ENCODE assay signal across 10 mouse cellular contexts in genomic region chr12:73409481-73410085, GRCm38 (mm10).
DNase-seq lines count a peak whose midpoint lies in the region; ATAC-seq and TF ChIP-seq lines count a peak whose summit lies in the region.
"Had no signal": no experiment of that assay in that cellular context is flagged by ENCODE, and none has a peak within 500 bp of the region (broad histone marks: within the 10 kb centered on the region; RNA-seq: fewer than 3 reads in every experiment).

No protein-coding gene starts in this region.

- no peak for TF ChIP-seq CTCF in left cerebral cortex, adult 2 months (IDR thresholded peaks at IDR 0.05)

- no peak overlapping the region for H3K27ac ChIP-seq in heart, embryonic 12.5 days (ENCODE audit: poor library complexity, severe bottlenecking)
- no peak overlapping the region for H3K27ac ChIP-seq in left cerebral cortex, adult 2 months
- H3K27ac ChIP-seq: embryonic facial prominence, embryonic 13.5 days had no signal

- H3K4me1 ChIP-seq in heart, embryonic 12.5 days (replicated peaks), result peaks cover 8% of the 10 kb centered on the region

- no peaks in the 10 kb centered on the region for H3K36me3 ChIP-seq in heart, embryonic 12.5 days
- H3K36me3 ChIP-seq: embryonic facial prominence, embryonic 13.5 days had no signal

- H3K9me3 ChIP-seq in heart, embryonic 12.5 days (replicated peaks), result no peaks in the 10 kb centered on the region
- H3K9me3 ChIP-seq: embryonic facial prominence, embryonic 13.5 days had no signal

- ATAC-seq in heart, embryonic 12.5 days (ENCODE audit: insufficient number of reproducible peaks, low FRiP score), result no peak

- peak; percentile 78 to 85 for DNase-seq in heart, adult 18-20 months
- DNase-seq in 3T3-L1 (ENCODE audit: low read depth, low spot score), result peak; percentile 69
- DNase-seq in adrenal gland, postnatal 14 days, result peak; percentile 80
- DNase-seq in heart, adult 9 months (ENCODE audit: low spot score in 2 of 2), result peak; percentile 62 to 74
- no peak for DNase-seq in right cerebral cortex, postnatal 36 days (ENCODE audit: low spot score in 2 of 2)
- DNase-seq in left cerebral cortex, adult 2 months (ENCODE audit: extremely low spot score in 1 of 2, low spot score in 2 of 2), result no peak
- DNase-seq: kidney, adult 18-20 months had no signal

- no peak overlapping the region for H3K4me2 ChIP-seq in heart, embryonic 12.5 days
- H3K4me2 ChIP-seq: embryonic facial prominence, embryonic 13.5 days; liver, embryonic 11.5 days had no signal

- H3K9ac ChIP-seq in heart, embryonic 12.5 days, result no peak overlapping the region
- H3K9ac ChIP-seq: embryonic facial prominence, embryonic 13.5 days had no signal

- no peak overlapping the region for H3K4me3 ChIP-seq in heart, embryonic 12.5 days
- H3K4me3 ChIP-seq in left cerebral cortex, adult 2 months, result no peak overlapping the region
- H3K4me3 ChIP-seq: embryonic facial prominence, embryonic 13.5 days had no signal

- 82% methylated on average over 4 of the region's 4 CpGs for WGBS in heart, embryonic 12.5 days

- no peaks in the 10 kb centered on the region for H3K27me3 ChIP-seq in heart, embryonic 12.5 days (replicated peaks)

- intact Hi-C loops in left cerebral cortex, adult 2 months (cut with DNase I), result no loop called here

Comparison
In these comparisons a context has a peak if more than half of its experiments do, and no peak if none do; other contexts are left out.
1. DNase-seq: peak in heart, adult 18-20 months (2 of 2), 3T3-L1 (single experiment), adrenal gland, postnatal 14 days (single experiment) and heart, adult 9 months (2 of 2); none in right cerebral cortex, postnatal 36 days (0 of 2) and left cerebral cortex, adult 2 months (0 of 2).